Mouse (Mus musculus) right cerebral cortex, postnatal 36 days (tissue): ENCODE measurements around the gene Fam76b.
"Not testable (repeated sequence)": the region's sequence is repeated elsewhere in the genome, so short reads cannot be mapped to it uniquely, and the experiment has no call there.

Experiments
- DNase-seq, 2 experiments: peaks; one replicate each; pipeline ENCODE4 v3.0.0; 2022; ENCODE audit warnings: low spot score in 2 of 2, mixed read lengths in 1 of 2

Fam76b gene

GRCm38 (mm10) chr9:13827406-13828086 lies at the start of gene Fam76b:
TSS of gene Fam76b (plus strand) at chr9:13827716.
- DNase-seq = peak; percentile 100

- no peak for DNase-seq
These were observed 45.5 kb upstream of the Fam76b start for GRCm38 (mm10) chr9:13781985-13782384.

GRCm38 (mm10) chr9:13790864-13791263 lies 36.7 kb upstream of the Fam76b start:
- DNase-seq = not testable (repeated sequence)

GRCm38 (mm10) chr9:13794302-13794701 lies 33.2 kb upstream of the Fam76b start:
- DNase-seq = no peak

- no peak for DNase-seq
These were observed 32.8 kb upstream of the Fam76b start for GRCm38 (mm10) chr9:13794756-13795155.

- no peak for DNase-seq
These were observed 23.0 kb upstream of the Fam76b start for GRCm38 (mm10) chr9:13804480-13804879.

GRCm38 (mm10) chr9:13806854-13807253 lies 20.7 kb upstream of the Fam76b start:
- no peak for DNase-seq

- no peak for DNase-seq
These were observed 19.9 kb upstream of the Fam76b start for GRCm38 (mm10) chr9:13807657-13808056.

GRCm38 (mm10) chr9:13809937-13810336 lies 17.6 kb upstream of the Fam76b start:
- no peak for DNase-seq

- DNase-seq = no peak
These were observed 9.1 kb upstream of the Fam76b start for GRCm38 (mm10) chr9:13818369-13818768.

GRCm38 (mm10) chr9:13820774-13821173 lies 6.7 kb upstream of the Fam76b start:
- DNase-seq = no peak

- no peak for DNase-seq
These were observed 1.6 kb upstream of the Fam76b start for GRCm38 (mm10) chr9:13825896-13826295.

GRCm38 (mm10) chr9:13826391-13826805 lies 1.1 kb upstream of the Fam76b start:
- DNase-seq = peak; percentile 48 to 53

GRCm38 (mm10) chr9:13826832-13827405 lies 597 bp upstream of the Fam76b start, which contains the start of gene Cep57:
TSS of gene Cep57 (minus strand) at chr9:13827107.
- peak; percentile 94 to 97 for DNase-seq

GRCm38 (mm10) chr9:13828087-13828441 lies 548 bp downstream of the Fam76b start:
- DNase-seq = peak in 1 of 2 experiments; percentile 10

- DNase-seq = no peak
These were observed 7.7 kb downstream of the Fam76b start for GRCm38 (mm10) chr9:13835256-13835655.

GRCm38 (mm10) chr9:13836726-13837125 lies 9.2 kb downstream of the Fam76b start:
- DNase-seq = no peak

GRCm38 (mm10) chr9:13847591-13847990 lies 20.1 kb downstream of the Fam76b start:
- no peak for DNase-seq

- peak in 1 of 2 experiments; percentile 7 for DNase-seq
These were observed 21.3 kb downstream of the Fam76b start for GRCm38 (mm10) chr9:13848481-13849480.

GRCm38 (mm10) chr9:13853876-13854275 lies 26.4 kb downstream of the Fam76b start:
- no peak for DNase-seq

GRCm38 (mm10) chr9:13856247-13856646 lies 28.7 kb downstream of the Fam76b start:
- DNase-seq = no peak

GRCm38 (mm10) chr9:13856777-13857176 lies 29.3 kb downstream of the Fam76b start:
- DNase-seq = no peak
